Mouse (Mus musculus) liver, adult (tissue): ENCODE measurements around the gene Nup133.

Experiments
- GATA4 ChIP-seq: IDR thresholded peaks from 2 replicates; pipeline ENCODE4 v1.6.1; 2014; ENCODE audit warnings: mild to moderate bottlenecking, low read length; ENCODE audit not compliant: insufficient replicate concordance

The Nup133 gene

GRCm38 (mm10) chr8:123880821-123881350 is 68.2 kb downstream of the Nup133 start:
- no peak for TF ChIP-seq GATA4

GRCm38 (mm10) chr8:123880271-123880670 is 68.8 kb downstream of the Nup133 start:
- TF ChIP-seq GATA4 = no peak

DNA sequence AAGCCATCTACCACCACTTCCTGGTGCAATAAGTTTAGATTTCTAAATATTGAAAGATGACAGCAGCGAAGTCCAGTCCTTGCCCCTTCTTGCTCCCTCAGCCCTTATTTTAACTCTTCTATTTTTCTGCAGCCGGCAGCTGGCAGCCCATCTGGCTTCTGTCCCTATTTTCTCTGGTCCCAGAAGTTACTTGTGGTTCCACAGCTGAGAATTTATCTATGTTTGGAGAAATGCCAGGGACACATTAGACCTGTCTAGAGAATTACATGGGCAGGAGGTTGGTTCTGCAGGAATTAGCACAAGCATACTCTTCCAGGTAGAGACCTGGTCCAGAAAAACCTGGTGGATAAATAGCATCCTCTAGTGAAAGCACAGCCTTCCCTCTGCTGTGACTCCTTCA is 71.2 kb downstream of the Nup133 start:
- TF ChIP-seq GATA4 = no peak

DNA sequence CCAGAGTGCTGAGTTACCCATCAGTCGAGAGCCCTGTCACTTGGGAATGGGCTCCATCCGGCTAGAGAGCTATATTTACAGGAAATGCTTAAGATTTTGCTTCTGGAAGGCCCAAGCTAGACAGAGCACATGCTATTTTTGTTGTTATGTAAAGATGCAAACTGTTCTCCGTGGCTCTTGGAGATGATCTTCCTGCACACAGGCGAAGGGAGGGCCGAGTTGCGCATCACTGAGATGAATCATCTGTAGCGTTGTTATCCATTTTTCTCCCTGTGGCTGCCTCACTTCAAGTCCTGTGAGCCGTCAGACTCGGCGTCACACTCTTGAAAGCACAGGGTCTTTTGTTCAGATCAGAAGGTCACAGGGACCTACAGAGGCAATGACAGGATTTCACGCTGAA is 74.7 kb downstream of the Nup133 start:
- TF ChIP-seq GATA4 = no peak

GRCm38 (mm10) chr8:123873364-123873763 is 75.7 kb downstream of the Nup133 start:
- TF ChIP-seq GATA4 = no peak

DNA sequence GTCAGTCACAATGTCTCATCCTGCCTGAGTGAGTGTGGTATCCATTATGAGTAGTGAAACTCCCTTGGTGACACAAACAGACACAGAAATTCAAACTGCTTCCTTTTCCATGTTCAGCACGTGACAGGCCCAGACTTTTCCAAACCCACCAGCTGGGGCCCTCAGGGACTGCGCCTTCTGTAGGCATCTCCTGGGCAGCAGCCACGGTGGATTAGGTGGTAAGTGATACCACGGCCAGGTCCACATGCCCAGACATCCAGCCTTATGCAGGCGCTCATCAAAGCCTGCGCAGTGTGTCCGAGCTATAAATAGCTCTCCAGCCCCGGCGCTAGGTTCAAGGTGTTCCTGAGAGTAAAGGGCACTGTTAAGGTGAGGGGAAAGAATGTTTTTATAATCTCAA is 77.0 kb downstream of the Nup133 start:
- TF ChIP-seq GATA4 = no peak

- no peak for TF ChIP-seq GATA4
These were observed 82.1 kb downstream of the Nup133 start for GRCm38 (mm10) chr8:123866971-123867370.

- TF ChIP-seq GATA4 = no peak
These were observed 83.3 kb downstream of the Nup133 start for GRCm38 (mm10) chr8:123865786-123866185.

DNA sequence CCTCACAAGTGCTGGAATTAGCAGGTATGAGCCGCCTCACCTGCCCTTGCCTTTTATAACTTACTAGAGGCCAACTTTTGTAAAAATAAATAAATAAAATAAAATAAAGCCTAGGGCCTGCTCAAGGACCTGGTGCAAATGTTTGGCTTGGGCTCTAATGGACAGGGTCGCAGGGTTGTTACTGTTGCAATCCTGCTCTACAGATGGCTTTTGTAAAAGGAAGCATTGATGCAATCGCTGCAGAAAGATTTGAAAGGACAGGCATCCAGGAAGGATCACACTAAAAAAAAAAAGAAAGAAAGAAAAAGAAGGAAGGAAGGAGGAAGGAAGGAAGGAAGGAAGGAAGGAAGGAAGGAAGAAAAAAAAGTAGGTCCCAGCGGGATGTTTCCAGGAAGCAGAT is 88.7 kb downstream of the Nup133 start:
- TF ChIP-seq GATA4 = no peak

- no peak; the same call in 1 of the 2 replicates for TF ChIP-seq GATA4
These were observed 89.3 kb downstream of the Nup133 start, which contains the start of gene Ccsap for GRCm38 (mm10) chr8:123859648-123860259. Gene Ccsap (minus strand): TSS chr8:123860209.

GRCm38 (mm10) chr8:123858941-123859647 is 90.0 kb downstream of the Nup133 start:
- TF ChIP-seq GATA4 = no peak

- TF ChIP-seq GATA4 = no peak
These were observed 90.5 kb downstream of the Nup133 start for GRCm38 (mm10) chr8:123858574-123858940.

- no peak for TF ChIP-seq GATA4
These were observed 91.7 kb downstream of the Nup133 start for GRCm38 (mm10) chr8:123857361-123857760.

- no peak for TF ChIP-seq GATA4
These were observed 94.2 kb downstream of the Nup133 start for GRCm38 (mm10) chr8:123854733-123855475.

DNA sequence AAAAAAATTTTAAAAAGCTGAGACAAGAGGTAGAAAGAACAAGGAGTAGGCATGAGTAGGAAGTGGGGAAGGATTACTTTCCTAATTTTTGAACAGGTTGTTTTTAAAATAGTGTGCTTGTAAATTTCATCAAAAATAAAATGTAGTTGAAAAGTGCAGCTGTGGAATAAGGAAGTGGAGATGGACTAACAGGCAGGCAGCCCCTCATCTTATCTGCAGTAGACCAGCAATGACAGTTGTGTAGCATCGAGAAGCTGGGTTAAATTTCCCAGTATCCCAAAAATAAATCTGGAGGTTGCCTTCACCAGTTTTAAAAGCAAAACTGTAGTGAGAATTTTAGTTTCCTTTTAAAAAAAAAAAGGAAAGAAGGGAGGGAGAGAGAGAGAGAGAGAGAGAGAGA is 94.8 kb downstream of the Nup133 start:
- TF ChIP-seq GATA4 = no peak

GRCm38 (mm10) chr8:123851590-123851989 is 97.5 kb downstream of the Nup133 start:
- TF ChIP-seq GATA4 = no peak
